Mouse (Mus musculus) hindbrain, embryonic 13.5 days (tissue): ENCODE measurements around the gene Dusp7. TPM values are rescaled to one million over a fixed set of nuclear protein-coding genes. Genes with fewer than 3 reads are reported as not detected.

ENCODE experiments used
- ATAC-seq: fragments of 200-750 bp; cut with Nextera tagmentation; 2 replicates; pipeline ENCODE4 v1.8.0; 2017; ENCODE audit warnings: moderate TSS enrichment; ENCODE audit not compliant: low FRiP score
- H3K27ac ChIP-seq: fragments of 300-500 bp; sonication (generic); 2 replicates; pipeline ENCODE4 v1.5.1; 2015; ENCODE audit warnings: inconsistent platforms, mild to moderate bottlenecking, moderate library complexity
- H3K27me3 ChIP-seq: fragments of 300-500 bp; sonication (generic); 2 replicates; pipeline ENCODE4 v1.6.1; 2015; ENCODE audit warnings: mild to moderate bottlenecking, inconsistent platforms
- H3K36me3 ChIP-seq: fragments of 300-500 bp; sonication (generic); 2 replicates; pipeline ENCODE4 v1.6.1; 2015; ENCODE audit warnings: mild to moderate bottlenecking, inconsistent platforms
- H3K4me1 ChIP-seq: fragments of 300-500 bp; sonication (generic); replicated peaks from 2 replicates; pipeline ENCODE4 v1.6.1; 2015; ENCODE audit warnings: inconsistent platforms
- H3K4me2 ChIP-seq: fragments of 300-500 bp; sonication (generic); 2 replicates; pipeline ENCODE4 v1.6.1; 2015; ENCODE audit warnings: inconsistent platforms, mild to moderate bottlenecking, moderate library complexity
- H3K4me3 ChIP-seq: fragments of 300-500 bp; sonication (generic); 2 replicates; pipeline ENCODE4 v1.5.1; 2015; ENCODE audit warnings: mild to moderate bottlenecking, inconsistent platforms
- H3K9ac ChIP-seq: fragments of 300-500 bp; sonication (generic); 2 replicates; pipeline ENCODE4 v1.6.1; 2015; ENCODE audit warnings: mild to moderate bottlenecking, inconsistent platforms
- H3K9me3 ChIP-seq: fragments of 300-500 bp; sonication (generic); 2 replicates; pipeline ENCODE4 v1.6.1; 2016; ENCODE audit warnings: inconsistent platforms
- WGBS: fragments of 180-500 bp; shearing (Covaris S2); methylation state at CpG from one replicate; pipeline ENCODE4 v1.1.7; 2015; 5-methylcytosine and 5-hydroxymethylcytosine counted together
- polyA plus RNA-seq: library from polyadenylated mRNA; unstranded; fragments of >200 nt; fragmentation: Nextera tagmentation; extraction: Ambion mirVana; gene quantifications from 2 replicates; pipeline ENCODE4 v1.2.1, GENCODE M21; 2015

The Dusp7 gene
- polyA plus RNA-seq, 1 experiment from 2014 or later: 10.3 TPM

- Histone ChIP-seq H3K36me3 (no peaks in the 10 kb centered on the region), H3K9me3 (no peaks in the 10 kb centered on the region), H3K9ac (no peak overlapping the region), H3K4me2 (no peak overlapping the region), H3K27ac (no peak overlapping the region), H3K4me1 (peaks cover 16% of the 10 kb centered on the region), H3K27me3 (no peaks in the 10 kb centered on the region), H3K4me3 (no peak overlapping the region)
- ATAC-seq: no peak
- WGBS: 83% methylated on average over 9 of the region's 9 CpGs
Measured at GRCm38 (mm10) chr9:106398667-106399311, 30.4 kb downstream of the Dusp7 start.

- no peak overlapping the region for H3K27ac ChIP-seq
- WGBS: 93% methylated on average over 3 of the region's 3 CpGs
- no peaks in the 10 kb centered on the region for H3K36me3 ChIP-seq
- peaks cover 10% of the 10 kb centered on the region for H3K4me1 ChIP-seq
- ATAC-seq: no peak
- no peak overlapping the region for H3K4me2 ChIP-seq
- no peaks in the 10 kb centered on the region for H3K27me3 ChIP-seq
- no peak overlapping the region for H3K4me3 ChIP-seq
- H3K9ac ChIP-seq: no peak overlapping the region
- H3K9me3 ChIP-seq: no peaks in the 10 kb centered on the region
Measured at GRCm38 (mm10) chr9:106399808-106400207, 31.4 kb downstream of the Dusp7 start.

GRCm38 (mm10) chr9:106402149-106402548 is 33.7 kb downstream of the Dusp7 start:
- H3K4me2 ChIP-seq: no peak overlapping the region
- no peaks in the 10 kb centered on the region for H3K36me3 ChIP-seq
- no peak for ATAC-seq
- H3K4me1 ChIP-seq: 0 out of 2 replicates have a peak, but pooled peaks cover 7% of the 10 kb centered on the region
- no peak overlapping the region for H3K27ac ChIP-seq
- H3K4me3 ChIP-seq: no peak overlapping the region
- WGBS: 82% methylated on average over 5 of the region's 5 CpGs
- no peaks in the 10 kb centered on the region for H3K27me3 ChIP-seq
- no peaks in the 10 kb centered on the region for H3K9me3 ChIP-seq
- no peak overlapping the region for H3K9ac ChIP-seq

- Histone ChIP-seq H3K9ac (no peak overlapping the region), H3K4me1 (0 out of 2 replicates have a peak, but pooled peaks cover 7% of the 10 kb centered on the region), H3K27me3 (no peaks in the 10 kb centered on the region), H3K4me3 (no peak overlapping the region), H3K27ac (no peak overlapping the region), H3K36me3 (no peaks in the 10 kb centered on the region), H3K4me2 (no peak overlapping the region), H3K9me3 (no peaks in the 10 kb centered on the region)
- ATAC-seq: no peak
- 86% methylated on average over 16 of the region's 16 CpGs for WGBS
Measured at GRCm38 (mm10) chr9:106402607-106403375, 34.4 kb downstream of the Dusp7 start.

- no peak for ATAC-seq
- H3K4me3 ChIP-seq: no peak overlapping the region
- no peaks in the 10 kb centered on the region for H3K9me3 ChIP-seq
- H3K4me2 ChIP-seq: no peak overlapping the region
- no peaks in the 10 kb centered on the region for H3K36me3 ChIP-seq
- H3K9ac ChIP-seq: no peak overlapping the region
- H3K27ac ChIP-seq: no peak overlapping the region
- 0 out of 2 replicates have a peak, but pooled peaks cover 7% of the 10 kb centered on the region for H3K4me1 ChIP-seq
- 35% methylated on average over 6 of the region's 6 CpGs for WGBS
- no peaks in the 10 kb centered on the region for H3K27me3 ChIP-seq
Measured at GRCm38 (mm10) chr9:106405275-106405674, 36.8 kb downstream of the Dusp7 start.

- no peak overlapping the region for H3K4me2 ChIP-seq
- no peaks in the 10 kb centered on the region for H3K27me3 ChIP-seq
- H3K36me3 ChIP-seq: no peaks in the 10 kb centered on the region
- 0 out of 2 replicates have a peak, but pooled peaks cover 7% of the 10 kb centered on the region for H3K4me1 ChIP-seq
- 56% methylated on average over 8 of the region's 8 CpGs for WGBS
- no peak overlapping the region for H3K4me3 ChIP-seq
- ATAC-seq: no peak
- no peaks in the 10 kb centered on the region for H3K9me3 ChIP-seq
- H3K27ac ChIP-seq: no peak overlapping the region
- no peak overlapping the region for H3K9ac ChIP-seq
Measured at GRCm38 (mm10) chr9:106406443-106407078, 38.1 kb downstream of the Dusp7 start.

- WGBS: 96% methylated on average over 4 of the region's 4 CpGs
- no peak for ATAC-seq
- Histone ChIP-seq H3K27ac (no peak overlapping the region), H3K9ac (no peak overlapping the region), H3K27me3 (no peaks in the 10 kb centered on the region), H3K4me1 (0 out of 2 replicates have a peak, but pooled peaks cover 7% of the 10 kb centered on the region), H3K36me3 (no peaks in the 10 kb centered on the region), H3K4me2 (no peak overlapping the region), H3K9me3 (no peaks in the 10 kb centered on the region), H3K4me3 (no peak overlapping the region)
Measured at GRCm38 (mm10) chr9:106409096-106409495, 40.7 kb downstream of the Dusp7 start.

GRCm38 (mm10) chr9:106410086-106410650 is 41.7 kb downstream of the Dusp7 start:
- H3K4me2 ChIP-seq: no peak overlapping the region
- H3K27ac ChIP-seq: no peak overlapping the region
- H3K4me1 ChIP-seq: 0 out of 2 replicates have a peak, but pooled peaks cover 6% of the 10 kb centered on the region
- ATAC-seq: no peak
- no peaks in the 10 kb centered on the region for H3K36me3 ChIP-seq
- no peak overlapping the region for H3K9ac ChIP-seq
- H3K9me3 ChIP-seq: no peaks in the 10 kb centered on the region
- 80% methylated on average over 2 of the region's 2 CpGs for WGBS
- no peak overlapping the region for H3K4me3 ChIP-seq
- no peaks in the 10 kb centered on the region for H3K27me3 ChIP-seq

GRCm38 (mm10) chr9:106411091-106411594 is 42.7 kb downstream of the Dusp7 start:
- Histone ChIP-seq H3K4me2 (no peak overlapping the region), H3K9me3 (no peaks in the 10 kb centered on the region), H3K27me3 (no peaks in the 10 kb centered on the region), H3K36me3 (no peaks in the 10 kb centered on the region), H3K4me3 (no peak overlapping the region), H3K27ac (no peak overlapping the region), H3K4me1 (0 out of 2 replicates have a peak, but pooled peaks cover 3% of the 10 kb centered on the region), H3K9ac (no peak overlapping the region)
- no peak for ATAC-seq
- 81% methylated on average over 9 of the region's 9 CpGs for WGBS

- Histone ChIP-seq H3K9me3 (no peaks in the 10 kb centered on the region), H3K27me3 (no peaks in the 10 kb centered on the region), H3K27ac (no peak overlapping the region), H3K4me3 (no peak overlapping the region), H3K9ac (no peak overlapping the region), H3K4me2 (no peak overlapping the region), H3K4me1 (no peaks in the 10 kb centered on the region), H3K36me3 (no peaks in the 10 kb centered on the region)
- 87% methylated on average over 6 of the region's 6 CpGs for WGBS
- no peak for ATAC-seq
Measured at GRCm38 (mm10) chr9:106411729-106412128, 43.3 kb downstream of the Dusp7 start.

- H3K9ac ChIP-seq: no peak overlapping the region
Measured at GRCm38 (mm10) chr9:106412210-106412609, 43.8 kb downstream of the Dusp7 start.

GRCm38 (mm10) chr9:106413606-106414005 is 45.2 kb downstream of the Dusp7 start:
- H3K27me3 ChIP-seq: 0 out of 2 replicates have a peak, but pooled peaks cover 1% of the 10 kb centered on the region
- H3K4me3 ChIP-seq: no peak overlapping the region
- H3K9me3 ChIP-seq: no peaks in the 10 kb centered on the region
- no peak overlapping the region for H3K9ac ChIP-seq
- no peak for ATAC-seq
- 83% methylated on average over 5 of the region's 5 CpGs for WGBS
- H3K27ac ChIP-seq: no peak overlapping the region
- H3K4me1 ChIP-seq: peaks cover 14% of the 10 kb centered on the region
- no peaks in the 10 kb centered on the region for H3K36me3 ChIP-seq
- no peak overlapping the region for H3K4me2 ChIP-seq

More at GRCm38 (mm10) chr9:106412210-106412609, 43.8 kb downstream of the Dusp7 start:
- no peak overlapping the region for H3K4me2 ChIP-seq
- no peaks in the 10 kb centered on the region for H3K36me3 ChIP-seq
- no peaks in the 10 kb centered on the region; the same call in 1 of the 2 replicates for H3K4me1 ChIP-seq
- WGBS: 79% methylated on average over 3 of the region's 3 CpGs
- H3K27ac ChIP-seq: no peak overlapping the region
- no peak overlapping the region for H3K4me3 ChIP-seq
- H3K27me3 ChIP-seq: no peaks in the 10 kb centered on the region
- no peak for ATAC-seq
- H3K9me3 ChIP-seq: no peaks in the 10 kb centered on the region
